Mouse (Mus musculus) ES-Bruce4 (cell line): ENCODE data around the gene Ccnjl.

Experiments
- CTCF ChIP-seq: IDR thresholded peaks from one replicate; pipeline ENCODE4 v1.8.1; 2011; ENCODE audit warnings: low read depth, low read length
- EP300 ChIP-seq: IDR thresholded peaks from 2 replicates; pipeline ENCODE4 v1.6.1; 2011; ENCODE audit warnings: low read depth, low read length; ENCODE audit not compliant: insufficient read depth

- TF ChIP-seq CTCF (no peak), EP300 (no peak)
These were observed 44.5 kb upstream of the Ccnjl start for GRCm38 (mm10) chr11:43484057-43484456.
